Mouse (Mus musculus) forebrain, embryonic 15.5 days (tissue): ENCODE measurements around the gene Kcnb1. TPM values are rescaled to one million over a fixed set of nuclear protein-coding genes. Genes with fewer than 3 reads are reported as not detected.

Source experiments
- ATAC-seq: fragments of 200-750 bp; cut with Nextera tagmentation; replicated peaks from 2 replicates; pipeline ENCODE4 v1.8.0; 2017; ENCODE audit warnings: mild to moderate bottlenecking, moderate TSS enrichment, moderate library complexity
- H3K27ac ChIP-seq: fragments of 300-500 bp; sonication (generic); replicated peaks from 2 replicates; pipeline ENCODE4 v1.5.1; 2015; ENCODE audit warnings: mild to moderate bottlenecking, inconsistent platforms
- H3K27me3 ChIP-seq: fragments of 300-500 bp; sonication (generic); 2 replicates; pipeline ENCODE4 v1.6.1; 2015; ENCODE audit warnings: inconsistent platforms
- H3K36me3 ChIP-seq: fragments of 300-500 bp; sonication (generic); 2 replicates; pipeline ENCODE4 v1.6.1; 2015; ENCODE audit warnings: mild to moderate bottlenecking, inconsistent platforms
- H3K4me1 ChIP-seq: fragments of 300-500 bp; sonication (generic); 2 replicates; pipeline ENCODE4 v1.6.1; 2015; ENCODE audit warnings: inconsistent platforms
- H3K4me2 ChIP-seq: fragments of 300-500 bp; sonication (generic); replicated peaks from 2 replicates; pipeline ENCODE4 v1.6.1; 2015; ENCODE audit warnings: mild to moderate bottlenecking, inconsistent platforms
- H3K4me3 ChIP-seq: fragments of 300-500 bp; sonication (generic); 2 replicates; pipeline ENCODE4 v1.5.1; 2015; ENCODE audit warnings: mild to moderate bottlenecking, inconsistent platforms
- H3K9ac ChIP-seq: fragments of 300-500 bp; sonication (generic); replicated peaks from 2 replicates; pipeline ENCODE4 v1.6.1; 2015; ENCODE audit warnings: mild to moderate bottlenecking, inconsistent platforms
- H3K9me3 ChIP-seq: fragments of 300-500 bp; sonication (generic); 2 replicates; pipeline ENCODE4 v1.6.1; 2016; ENCODE audit warnings: inconsistent platforms
- WGBS: fragments of 180-500 bp; shearing (Covaris S2); methylation state at CpG from one replicate; pipeline ENCODE4 v1.1.7; 2015; ENCODE audit warnings: mixed read lengths; 5-methylcytosine and 5-hydroxymethylcytosine counted together
- polyA plus RNA-seq: library from polyadenylated mRNA; unstranded; fragments of >200 nt; fragmentation: Nextera tagmentation; extraction: Ambion mirVana; gene quantifications from 2 replicates; pipeline ENCODE4 v1.2.1, GENCODE M21; 2015

Gene Kcnb1
- polyA plus RNA-seq, 1 experiment from 2014 or later: 2.4 TPM

DNA sequence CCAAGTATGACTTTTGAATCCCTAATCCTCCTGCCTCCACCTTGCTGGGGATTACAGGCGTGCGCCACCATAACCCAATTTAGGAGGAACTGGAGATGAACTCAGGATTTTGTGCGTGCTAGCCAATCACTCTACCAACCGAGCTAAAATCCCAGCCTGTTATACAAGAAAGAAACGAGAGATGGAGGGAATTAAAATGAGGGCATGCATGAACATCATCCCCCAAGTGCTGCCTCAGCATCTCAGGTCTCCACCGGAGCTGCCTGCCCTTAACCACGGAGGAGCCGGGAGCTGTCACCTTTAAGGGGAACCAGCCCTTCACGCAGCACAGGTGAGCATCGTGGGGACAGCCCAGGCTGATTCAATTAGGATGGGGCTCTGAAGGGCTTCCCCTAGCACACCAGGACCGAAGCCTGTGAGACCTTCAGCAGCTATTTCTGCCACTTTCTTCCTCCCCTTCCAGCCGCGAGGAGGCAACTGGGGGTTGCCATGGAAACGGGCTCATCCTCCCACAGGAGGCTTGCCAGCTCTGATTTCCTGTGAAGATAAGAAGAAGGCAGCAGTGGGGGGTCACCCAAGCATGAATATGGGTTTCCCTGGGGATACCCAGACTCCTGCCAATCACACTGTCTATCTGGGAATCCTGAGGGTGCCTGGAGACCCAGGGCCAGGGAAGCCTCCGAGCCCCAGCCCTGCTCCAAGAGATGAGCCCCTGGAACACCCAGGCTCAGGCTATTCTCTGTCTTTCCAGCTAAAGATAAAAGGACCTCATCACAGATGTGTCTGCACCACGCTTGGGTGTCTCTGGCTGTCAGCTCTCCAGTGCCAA lies 11.7 kb upstream of the Kcnb1 start:
- peak overlapping the region; percentile 39 for H3K4me2 ChIP-seq
- no peak overlapping the region for H3K4me3 ChIP-seq
- WGBS: 33% methylated on average over 16 of the region's 16 CpGs
- peak overlapping the region; percentile 88 for H3K27ac ChIP-seq
- peak; percentile 66 for ATAC-seq
- H3K27me3 ChIP-seq: no peaks in the 10 kb centered on the region
- no peak overlapping the region; the same call in 1 of the 2 replicates for H3K9ac ChIP-seq
- H3K4me1 ChIP-seq: peaks cover 18% of the 10 kb centered on the region
- no peaks in the 10 kb centered on the region for H3K36me3 ChIP-seq
- no peaks in the 10 kb centered on the region for H3K9me3 ChIP-seq

DNA sequence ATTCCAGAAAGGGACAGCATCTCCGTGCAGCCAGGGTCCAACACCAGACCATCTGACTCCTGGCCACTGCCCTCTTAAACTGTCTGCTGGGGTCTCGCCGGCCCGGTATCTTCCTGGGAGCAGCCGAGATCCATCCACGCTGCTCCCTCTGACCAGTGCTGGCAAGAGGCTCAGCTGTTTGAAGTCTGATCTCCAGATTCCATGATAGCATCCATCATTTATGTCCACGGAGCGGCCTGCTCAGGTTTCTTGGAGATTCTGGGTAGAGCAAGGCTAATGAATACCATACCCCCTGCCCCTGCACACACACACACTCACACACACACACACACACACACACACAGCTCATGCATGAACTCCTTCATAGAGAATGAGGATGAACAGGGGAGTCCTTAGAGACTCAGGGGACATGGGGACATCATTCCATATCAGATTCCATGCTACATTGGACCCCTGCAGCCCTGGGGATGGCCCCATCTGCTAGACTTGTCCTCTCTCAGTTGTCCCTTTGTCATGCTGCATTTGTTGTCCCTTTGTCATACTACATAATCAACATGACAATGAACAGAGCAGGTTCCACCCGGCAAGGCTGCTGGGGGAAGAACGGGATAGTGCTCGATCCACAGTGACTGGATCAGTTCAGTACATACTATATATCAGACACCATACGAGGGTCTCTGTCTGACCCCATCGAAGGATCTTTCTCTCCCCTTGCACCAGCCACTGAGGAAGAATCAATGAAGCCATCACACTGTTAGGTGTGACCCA lies 8.9 kb upstream of the Kcnb1 start:
- H3K4me2 ChIP-seq: no peak overlapping the region
- no peaks in the 10 kb centered on the region for H3K27me3 ChIP-seq
- H3K9me3 ChIP-seq: no peaks in the 10 kb centered on the region
- peaks cover 18% of the 10 kb centered on the region for H3K4me1 ChIP-seq
- H3K27ac ChIP-seq: no peak overlapping the region
- 74% methylated on average over 13 of the region's 13 CpGs for WGBS
- H3K4me3 ChIP-seq: no peak overlapping the region
- no peak overlapping the region for H3K9ac ChIP-seq
- ATAC-seq: no peak
- H3K36me3 ChIP-seq: no peaks in the 10 kb centered on the region

DNA sequence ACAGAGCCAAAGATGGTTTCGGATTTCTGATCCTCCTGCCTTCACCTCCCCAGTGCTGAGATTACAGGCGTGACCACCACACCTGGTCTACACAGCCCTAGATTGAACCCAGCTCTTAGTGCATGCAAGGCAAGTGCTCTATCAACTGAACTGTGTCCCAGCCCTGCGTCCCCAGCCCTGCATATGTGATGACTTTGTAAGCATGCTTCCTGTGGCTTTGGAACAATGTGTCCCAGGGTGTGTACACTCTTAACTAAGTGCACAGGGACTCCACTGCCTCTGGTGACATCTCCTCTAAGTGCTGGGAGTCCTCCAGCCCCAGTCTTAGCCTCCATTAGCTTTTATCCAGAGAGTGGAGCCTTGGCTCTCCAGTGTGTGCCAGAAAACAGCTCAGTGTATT lies 3.4 kb upstream of the Kcnb1 start:
- Histone ChIP-seq H3K9me3 (no peaks in the 10 kb centered on the region), H3K4me1 (peaks cover 19% of the 10 kb centered on the region), H3K4me3 (no peak overlapping the region), H3K27me3 (peaks cover 21% of the 10 kb centered on the region; the same call in 1 of the 2 replicates), H3K27ac (no peak overlapping the region), H3K4me2 (no peak overlapping the region), H3K36me3 (no peaks in the 10 kb centered on the region), H3K9ac (no peak overlapping the region)
- 87% methylated on average over 3 of the region's 3 CpGs for WGBS
- ATAC-seq: no peak

DNA sequence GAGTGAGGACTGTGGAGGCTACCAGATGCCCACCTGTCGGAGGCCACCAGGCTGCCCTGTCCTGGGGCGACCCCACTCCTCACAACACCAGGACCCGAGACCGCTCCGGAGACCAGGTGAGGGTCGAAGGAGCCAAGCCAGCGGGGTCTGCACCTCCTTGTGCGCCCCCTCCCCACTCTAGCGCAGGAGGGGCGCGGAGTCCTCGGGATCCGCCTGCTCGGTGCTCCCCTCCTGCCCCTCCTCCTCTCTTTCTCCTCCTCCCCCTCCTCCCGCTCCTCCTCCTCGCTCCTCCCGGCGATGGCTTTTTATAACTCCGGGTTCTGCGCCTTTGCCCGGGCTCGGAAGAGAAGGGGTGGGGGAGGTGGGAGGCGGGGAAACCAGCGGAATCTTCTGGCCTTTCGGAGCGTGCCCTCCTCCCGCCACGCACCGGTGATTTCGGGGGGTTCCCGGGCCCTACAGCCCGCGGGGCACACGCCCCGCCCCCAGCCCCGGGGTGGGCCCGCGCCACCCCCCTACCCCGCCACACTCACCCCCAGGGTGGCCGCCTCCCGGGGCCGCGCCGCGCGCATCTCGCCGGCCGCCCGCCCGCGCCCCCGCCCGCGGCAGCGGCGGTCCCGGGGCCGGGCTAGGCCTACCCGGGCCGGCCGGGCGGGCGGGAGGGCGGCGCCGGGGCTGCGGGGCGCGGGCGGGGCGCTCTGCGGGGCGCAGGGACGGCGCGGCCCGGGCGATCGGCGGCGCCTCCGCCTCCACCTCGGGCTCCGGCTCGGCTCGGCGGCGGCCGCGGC lies 472 bp downstream of the Kcnb1 start:
- ATAC-seq: peak; percentile 47; the same call in 1 of the 2 replicates
- H3K4me3 ChIP-seq: peak overlapping the region; percentile 58
- WGBS: 1% methylated on average over 48 of the region's 91 CpGs
- H3K27ac ChIP-seq: no peak overlapping the region
- H3K27me3 ChIP-seq: peaks cover 24% of the 10 kb centered on the region; the same call in 1 of the 2 replicates
- H3K9me3 ChIP-seq: no peaks in the 10 kb centered on the region
- peak overlapping the region; percentile 74 for H3K4me2 ChIP-seq
- H3K36me3 ChIP-seq: no peaks in the 10 kb centered on the region
- H3K9ac ChIP-seq: peak overlapping the region; percentile 60
- H3K4me1 ChIP-seq: peaks cover 22% of the 10 kb centered on the region

DNA sequence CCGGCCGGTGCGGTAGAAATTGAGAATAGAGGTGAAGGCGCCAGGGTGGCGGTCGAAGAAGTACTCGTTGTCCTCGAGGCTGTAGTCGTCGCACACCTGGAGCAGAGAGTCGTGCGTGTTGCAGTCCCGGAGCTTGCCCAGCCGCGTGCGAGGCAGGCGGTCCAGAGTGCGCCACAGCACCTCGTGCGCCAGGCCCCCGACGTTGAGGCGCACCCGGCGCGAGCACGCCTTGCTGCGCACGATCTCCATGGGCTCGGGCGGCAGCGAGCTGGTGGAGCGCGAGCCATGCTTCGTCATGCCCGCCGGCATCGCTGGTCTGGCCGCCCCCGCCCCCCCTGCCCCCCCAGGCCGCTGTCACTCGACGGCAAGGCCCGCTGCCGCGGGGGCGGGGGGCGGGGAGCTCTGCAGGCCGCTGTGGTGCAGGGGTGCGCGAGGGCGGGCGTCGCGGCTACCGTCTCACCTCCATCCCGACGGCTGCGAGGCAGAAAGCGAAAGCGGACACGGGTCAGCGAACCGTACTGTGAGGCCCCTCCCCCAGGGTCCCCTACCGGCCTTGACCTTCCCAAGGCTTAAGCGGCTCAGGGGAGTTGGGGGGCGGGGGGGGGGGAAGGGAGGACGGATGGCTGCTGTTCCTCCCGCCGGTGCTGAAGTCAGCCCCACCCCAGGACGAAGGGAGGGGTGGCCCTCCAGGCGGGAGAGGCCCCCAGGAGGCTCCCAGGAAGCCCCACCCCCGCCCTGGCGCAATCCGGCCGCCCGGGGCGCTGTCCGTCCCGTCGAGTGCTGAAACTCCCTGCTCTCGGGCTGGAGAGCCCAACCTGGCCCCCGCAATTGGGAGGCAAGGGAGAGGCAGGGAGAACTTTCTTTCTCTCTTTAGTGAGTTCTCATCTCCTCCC lies 1.4 kb downstream of the Kcnb1 start:
- Histone ChIP-seq H3K4me2 (peak overlapping the region; percentile 74), H3K4me1 (peaks cover 22% of the 10 kb centered on the region), H3K27me3 (peaks cover 24% of the 10 kb centered on the region; the same call in 1 of the 2 replicates), H3K9ac (no peak overlapping the region), H3K9me3 (no peaks in the 10 kb centered on the region), H3K27ac (no peak overlapping the region), H3K36me3 (no peaks in the 10 kb centered on the region), H3K4me3 (peak overlapping the region; percentile 58)
- 19% methylated on average over 59 of the region's 83 CpGs for WGBS
- peak; percentile 12; the same call in 1 of the 2 replicates for ATAC-seq

DNA sequence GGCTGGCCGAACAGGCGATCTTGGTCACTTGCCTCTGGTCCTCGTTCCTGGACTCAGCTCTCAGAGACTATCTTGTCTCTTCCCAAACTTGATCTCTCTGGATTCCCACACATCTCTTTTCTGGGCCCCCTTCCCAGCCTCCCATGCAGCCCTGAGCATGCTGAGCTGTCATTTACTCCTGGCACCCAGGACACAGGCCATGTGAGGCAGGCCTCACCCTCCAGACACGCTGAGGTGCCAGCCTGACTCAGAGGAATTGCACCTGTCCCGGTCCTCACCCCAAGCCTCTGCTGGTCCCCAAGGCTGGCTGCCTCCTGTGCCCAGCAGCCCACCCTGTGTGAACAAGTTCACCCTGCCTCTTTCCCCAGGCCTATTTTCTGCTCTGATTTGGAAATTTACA lies 2.8 kb downstream of the Kcnb1 start:
- Histone ChIP-seq H3K4me2 (no peak overlapping the region), H3K27me3 (peaks cover 24% of the 10 kb centered on the region; the same call in 1 of the 2 replicates), H3K9me3 (no peaks in the 10 kb centered on the region), H3K4me3 (no peak overlapping the region), H3K36me3 (peaks cover 6% of the 10 kb centered on the region; the same call in 1 of the 2 replicates), H3K4me1 (peaks cover 22% of the 10 kb centered on the region), H3K27ac (no peak overlapping the region), H3K9ac (no peak overlapping the region)
- WGBS: 83% methylated on average over 5 of the region's 5 CpGs
- no peak for ATAC-seq

DNA sequence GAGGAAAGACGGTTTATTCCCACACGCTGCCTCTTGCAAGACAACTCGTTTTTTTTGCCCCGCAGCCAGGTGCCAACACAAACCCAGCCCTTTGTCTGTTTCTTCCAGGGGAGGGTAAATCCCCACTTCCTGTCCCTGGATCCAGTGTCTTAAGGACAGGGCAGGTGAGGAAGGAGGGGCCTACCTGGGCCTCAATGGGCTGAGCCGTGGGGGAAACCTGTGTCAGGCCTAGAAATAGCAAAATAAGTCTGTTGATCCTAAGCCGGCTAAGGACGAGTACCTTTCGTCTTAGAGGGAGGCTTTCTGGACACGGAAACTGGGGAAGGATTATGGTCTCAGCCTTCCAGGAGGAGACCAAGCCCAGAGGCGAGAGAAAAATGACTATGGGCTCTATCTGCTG lies 3.4 kb downstream of the Kcnb1 start:
- Histone ChIP-seq H3K4me1 (peaks cover 22% of the 10 kb centered on the region), H3K4me3 (no peak overlapping the region), H3K9me3 (no peaks in the 10 kb centered on the region), H3K27me3 (peaks cover 23% of the 10 kb centered on the region; the same call in 1 of the 2 replicates), H3K27ac (no peak overlapping the region), H3K4me2 (no peak overlapping the region), H3K36me3 (peaks cover 6% of the 10 kb centered on the region; the same call in 1 of the 2 replicates), H3K9ac (no peak overlapping the region)
- WGBS: 44% methylated on average over 10 of the region's 10 CpGs
- ATAC-seq: no peak

DNA sequence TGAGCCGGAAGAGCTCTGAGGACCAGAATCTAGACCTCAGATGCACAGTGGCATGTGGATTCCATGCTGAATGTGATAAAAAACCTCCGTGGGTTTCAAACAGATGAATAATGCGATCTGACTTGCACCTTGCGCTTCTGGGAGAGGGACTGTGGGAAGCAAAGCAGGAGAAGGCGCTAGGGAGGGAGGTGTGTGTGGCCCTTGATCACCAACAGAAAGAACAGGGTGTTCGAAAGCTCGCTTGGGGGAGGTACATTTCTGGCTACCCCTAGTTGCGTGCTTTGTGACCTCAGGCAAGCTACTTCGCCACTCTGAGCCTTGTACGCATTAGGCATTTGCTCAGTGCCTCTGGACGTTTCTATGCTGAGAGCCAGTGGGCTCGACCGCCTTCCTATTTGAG lies 4.0 kb downstream of the Kcnb1 start:
- ATAC-seq: no peak
- H3K4me2 ChIP-seq: no peak overlapping the region
- H3K27ac ChIP-seq: no peak overlapping the region
- H3K27me3 ChIP-seq: peaks cover 18% of the 10 kb centered on the region; the same call in 1 of the 2 replicates
- H3K4me3 ChIP-seq: no peak overlapping the region
- H3K4me1 ChIP-seq: peaks cover 22% of the 10 kb centered on the region
- H3K36me3 ChIP-seq: peaks cover 6% of the 10 kb centered on the region; the same call in 1 of the 2 replicates
- 64% methylated on average over 13 of the region's 13 CpGs for WGBS
- no peaks in the 10 kb centered on the region for H3K9me3 ChIP-seq
- H3K9ac ChIP-seq: no peak overlapping the region

DNA sequence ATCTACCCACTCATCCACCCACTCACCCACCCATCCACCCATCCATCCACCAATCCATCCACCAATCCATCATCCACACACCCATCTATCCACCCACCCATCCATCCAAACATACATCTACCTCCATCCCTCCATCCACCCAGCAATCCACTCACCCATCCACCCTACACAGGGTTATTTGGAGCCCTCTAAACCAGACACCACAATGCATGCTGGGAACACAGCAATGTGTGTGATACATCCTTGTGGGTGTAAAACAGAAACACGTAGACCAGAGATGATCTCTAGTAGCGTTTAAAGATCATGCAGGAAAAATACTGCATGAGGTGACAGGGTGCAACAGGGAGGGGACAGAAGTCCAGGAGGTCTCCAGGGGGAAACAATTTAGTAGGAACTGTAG lies 4.5 kb downstream of the Kcnb1 start:
- Histone ChIP-seq H3K9ac (no peak overlapping the region), H3K4me3 (no peak overlapping the region), H3K4me2 (no peak overlapping the region), H3K27me3 (peaks cover 12% of the 10 kb centered on the region; the same call in 1 of the 2 replicates), H3K9me3 (no peaks in the 10 kb centered on the region), H3K4me1 (peaks cover 19% of the 10 kb centered on the region), H3K36me3 (peaks cover 6% of the 10 kb centered on the region; the same call in 1 of the 2 replicates), H3K27ac (no peak overlapping the region)
- no peak for ATAC-seq
- 84% methylated on average over 2 of the region's 2 CpGs for WGBS

DNA sequence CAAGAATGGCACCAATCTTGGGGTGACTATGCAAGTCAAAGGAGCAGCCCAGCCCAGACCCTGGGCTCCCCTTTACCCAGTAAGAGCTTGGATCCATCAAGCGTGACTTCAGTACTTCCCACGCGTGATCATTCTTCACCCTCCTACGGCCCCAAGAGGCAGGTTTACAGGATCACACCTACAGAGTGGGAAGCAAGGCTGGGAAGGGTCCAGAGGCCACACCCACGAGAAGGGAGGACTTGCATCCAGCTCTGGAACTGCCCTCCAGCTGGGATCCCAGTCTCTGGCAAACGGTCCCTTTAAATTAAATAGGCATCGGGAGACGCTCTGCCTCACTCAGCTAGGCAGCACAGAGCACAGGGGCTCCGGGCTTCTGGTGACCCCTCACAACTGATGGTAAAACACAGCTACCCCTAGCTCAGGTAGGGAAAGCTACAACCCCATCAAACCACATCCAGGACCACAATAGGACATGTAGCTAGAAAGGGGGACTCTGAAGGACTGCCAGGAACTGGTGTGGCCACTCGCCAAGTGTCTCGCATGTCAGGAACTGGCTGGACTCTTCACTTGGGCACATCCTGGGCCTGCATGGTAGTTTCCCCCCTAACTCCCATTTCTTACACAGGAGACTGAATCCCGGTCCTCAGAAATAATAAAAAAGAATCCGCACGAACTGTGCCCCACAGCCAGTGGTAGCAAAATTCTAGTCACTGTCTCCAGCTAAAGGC lies 8.1 kb downstream of the Kcnb1 start:
- Histone ChIP-seq H3K9ac (no peak overlapping the region), H3K4me1 (no peaks in the 10 kb centered on the region), H3K27ac (no peak overlapping the region), H3K4me2 (no peak overlapping the region), H3K36me3 (peaks cover 6% of the 10 kb centered on the region; the same call in 1 of the 2 replicates), H3K9me3 (no peaks in the 10 kb centered on the region), H3K27me3 (no peaks in the 10 kb centered on the region), H3K4me3 (no peak overlapping the region)
- no peak for ATAC-seq
- 85% methylated on average over 14 of the region's 14 CpGs for WGBS
